Comparison of ENCODE assay signal across 8 mouse cellular contexts in genomic region chr7:96915452-96916105, GRCm38 (mm10). TPM values are rescaled to one million over a fixed set of nuclear protein-coding genes. Genes with fewer than 3 reads are reported as not detected.
DNase-seq lines count a peak whose midpoint lies in the region; ATAC-seq lines count a peak whose summit lies in the region.

No protein-coding gene starts in this region.

- H3K9me3 ChIP-seq in liver, embryonic 13.5 days (replicated peaks) = no peaks in the 10 kb centered on the region
- H3K9me3 ChIP-seq in neural tube, embryonic 12.5 days = no peaks in the 10 kb centered on the region

- H3K4me3 ChIP-seq in liver, embryonic 13.5 days (replicated peaks) = no peak overlapping the region
- no peak overlapping the region for H3K4me3 ChIP-seq in neural tube, embryonic 12.5 days

- peak; percentile 52 for DNase-seq in CD4-positive helper T cell, adult 2 months (ENCODE audit: low read depth, low spot score)
- DNase-seq in NIH3T3 (ENCODE audit: low read depth) = peak; percentile 79
- peak; percentile 46 to 70 for DNase-seq in cerebellum, postnatal 36 days
- peak; percentile 63 for DNase-seq in kidney, adult 8-10 months
- peak; percentile 33 for DNase-seq in liver, embryonic 13.5 days
- peak; percentile 12 to 13 for DNase-seq in thymus, postnatal 36 days

- H3K27me3 ChIP-seq in liver, embryonic 13.5 days = 0 out of 2 replicates have a peak, but pooled peaks cover 3% of the 10 kb centered on the region
- no peaks in the 10 kb centered on the region for H3K27me3 ChIP-seq in neural tube, embryonic 12.5 days (replicated peaks)

- H3K27ac ChIP-seq in liver, embryonic 13.5 days = no peak overlapping the region
- H3K27ac ChIP-seq in neural tube, embryonic 12.5 days = no peak overlapping the region

- H3K9ac ChIP-seq in liver, embryonic 13.5 days = no peak overlapping the region
- H3K9ac ChIP-seq in neural tube, embryonic 12.5 days = no peak overlapping the region

- no peak overlapping the region for H3K4me2 ChIP-seq in liver, embryonic 13.5 days
- H3K4me2 ChIP-seq in neural tube, embryonic 12.5 days (replicated peaks) = no peak overlapping the region

- H3K36me3 ChIP-seq in liver, embryonic 13.5 days = no peaks in the 10 kb centered on the region
- no peaks in the 10 kb centered on the region for H3K36me3 ChIP-seq in neural tube, embryonic 12.5 days

- peak; percentile 78 for ATAC-seq in granulocyte monocyte progenitor cell, adult 5-6 weeks (replicated peaks; ENCODE audit: poor library complexity, severe bottlenecking)
- peak; percentile 63; the same call in 1 of the 2 replicates for ATAC-seq in liver, embryonic 13.5 days (ENCODE audit: low read depth)
- ATAC-seq in neural tube, embryonic 12.5 days (ENCODE audit: low FRiP score, low read depth) = 0 out of 2 replicates have a peak, but pooled peaks have one; percentile 52

- no peaks in the 10 kb centered on the region for H3K4me1 ChIP-seq in liver, embryonic 13.5 days (replicated peaks)
- no peaks in the 10 kb centered on the region for H3K4me1 ChIP-seq in neural tube, embryonic 12.5 days

- 1% methylated on average over 2 of the region's 2 CpGs for WGBS in liver, embryonic 13.5 days (ENCODE audit: insufficient replicate concordance)
- WGBS in neural tube, embryonic 12.5 days = 2% methylated on average over 2 of the region's 2 CpGs

RNA-seq across cellular contexts. Expression of gene Nars2, which starts 35.7 kb away (rescaled TPM):
- total RNA-seq in granulocyte monocyte progenitor cell, adult 5-6 weeks (2014; fragmentation: Nextera tagmentation) = 8.3 and 8.7 TPM in 2 replicates
- total RNA-seq in granulocyte monocyte progenitor cell, adult 5-6 weeks (2017) = 8.8 and 13.4 TPM in 2 replicates
- polyA plus RNA-seq in liver, embryonic 13.5 days (2015; fragmentation: Nextera tagmentation; extraction: Ambion mirVana) = 18.7 and 18.9 TPM in 2 replicates
- polyA plus RNA-seq in neural tube, embryonic 12.5 days (2016; fragmentation: Nextera tagmentation; extraction: Ambion mirVana) = 20.2 and 23.5 TPM in 2 replicates

Comparison
In these comparisons a context has a peak if more than half of its experiments do, and no peak if none do; other contexts are left out.
1. DNase-seq: peak in every context shown above with its lines; median percentile 79 in NIH3T3; 63 in kidney, adult 8-10 months; 58 in cerebellum, postnatal 36 days; 52 in CD4-positive helper T cell, adult 2 months; 33 in liver, embryonic 13.5 days; 12 in thymus, postnatal 36 days.